Mouse (Mus musculus): ENCODE measurements around the gene Aknad1. TPM values are rescaled to one million over a fixed set of nuclear protein-coding genes. Genes with fewer than 3 reads are reported as not detected.

The Aknad1 gene
- polyA plus RNA-seq, 1 experiment from 2014 or later: not detected

- H3K4me2 ChIP-seq: no peak overlapping the region
- peaks cover 4% of the 10 kb centered on the region for H3K4me1 ChIP-seq (replicated peaks)
- no peaks in the 10 kb centered on the region for H3K9me3 ChIP-seq (replicated peaks)
- ATAC-seq (replicated peaks; ENCODE audit: insufficient number of reproducible peaks, insufficient read depth, low FRiP score, low read depth): no peak
- WGBS: 45% methylated on average over 12 of the region's 12 CpGs
- no peak overlapping the region for H3K4me3 ChIP-seq
- H3K27me3 ChIP-seq: no peaks in the 10 kb centered on the region
- peaks cover 8% of the 10 kb centered on the region for H3K36me3 ChIP-seq
- H3K27ac ChIP-seq: no peak overlapping the region
- H3K9ac ChIP-seq: no peak overlapping the region
These were observed 48.4 kb downstream of the Aknad1 start for GRCm38 (mm10) chr3:108787754-108788454.

- no peaks in the 10 kb centered on the region for H3K27me3 ChIP-seq
- H3K9ac ChIP-seq: no peak overlapping the region
- H3K4me3 ChIP-seq: no peak overlapping the region
- no peak overlapping the region for H3K27ac ChIP-seq
- no peaks in the 10 kb centered on the region for H3K9me3 ChIP-seq (replicated peaks)
- H3K4me2 ChIP-seq: no peak overlapping the region
- peaks cover 8% of the 10 kb centered on the region for H3K36me3 ChIP-seq
- 84% methylated on average over 4 of the region's 4 CpGs for WGBS
- peaks cover 4% of the 10 kb centered on the region for H3K4me1 ChIP-seq (replicated peaks)
- ATAC-seq (replicated peaks; ENCODE audit: insufficient number of reproducible peaks, insufficient read depth, low FRiP score, low read depth): no peak
These were observed 49.0 kb downstream of the Aknad1 start for GRCm38 (mm10) chr3:108788455-108788794.

GRCm38 (mm10) chr3:108789299-108789698 is 49.8 kb downstream of the Aknad1 start:
- H3K4me3 ChIP-seq: no peak overlapping the region
- no peak overlapping the region for H3K27ac ChIP-seq
- peaks cover 4% of the 10 kb centered on the region for H3K4me1 ChIP-seq (replicated peaks)
- ATAC-seq (replicated peaks; ENCODE audit: insufficient number of reproducible peaks, insufficient read depth, low FRiP score, low read depth): no peak
- 79% methylated on average over 5 of the region's 5 CpGs for WGBS
- no peak overlapping the region for H3K9ac ChIP-seq
- H3K4me2 ChIP-seq: no peak overlapping the region
- no peaks in the 10 kb centered on the region for H3K27me3 ChIP-seq
- H3K36me3 ChIP-seq: peaks cover 13% of the 10 kb centered on the region
- H3K9me3 ChIP-seq (replicated peaks): no peaks in the 10 kb centered on the region

DNA sequence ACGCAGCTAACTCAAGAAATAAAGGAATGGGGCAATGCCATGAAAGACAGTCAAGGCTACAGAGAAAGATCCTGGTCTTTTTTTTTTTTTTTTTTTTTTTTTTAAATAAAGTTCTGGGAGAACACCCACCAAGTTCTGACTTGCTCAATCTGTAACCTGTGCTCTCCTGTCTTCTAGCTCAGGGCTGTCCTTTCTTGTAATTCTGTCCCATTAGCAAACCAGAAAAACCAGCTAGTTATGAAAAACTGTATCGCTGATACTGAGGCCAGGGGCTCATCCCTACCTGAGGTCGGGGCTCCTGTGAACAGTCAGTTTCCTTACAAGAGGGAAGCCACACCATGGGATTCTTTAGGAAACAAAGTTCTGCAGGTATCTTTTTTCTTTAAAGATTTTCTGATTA is 51.0 kb downstream of the Aknad1 start:
- Histone ChIP-seq H3K36me3 (peaks cover 14% of the 10 kb centered on the region), H3K27me3 (no peaks in the 10 kb centered on the region), H3K27ac (no peak overlapping the region), H3K4me3 (no peak overlapping the region), H3K9ac (no peak overlapping the region), H3K9me3 (replicated peaks) (no peaks in the 10 kb centered on the region), H3K4me2 (no peak overlapping the region), H3K4me1 (replicated peaks) (peaks cover 4% of the 10 kb centered on the region)
- ATAC-seq (replicated peaks; ENCODE audit: insufficient number of reproducible peaks, insufficient read depth, low FRiP score, low read depth): no peak
- WGBS: 86% methylated on average over 3 of the region's 3 CpGs

DNA sequence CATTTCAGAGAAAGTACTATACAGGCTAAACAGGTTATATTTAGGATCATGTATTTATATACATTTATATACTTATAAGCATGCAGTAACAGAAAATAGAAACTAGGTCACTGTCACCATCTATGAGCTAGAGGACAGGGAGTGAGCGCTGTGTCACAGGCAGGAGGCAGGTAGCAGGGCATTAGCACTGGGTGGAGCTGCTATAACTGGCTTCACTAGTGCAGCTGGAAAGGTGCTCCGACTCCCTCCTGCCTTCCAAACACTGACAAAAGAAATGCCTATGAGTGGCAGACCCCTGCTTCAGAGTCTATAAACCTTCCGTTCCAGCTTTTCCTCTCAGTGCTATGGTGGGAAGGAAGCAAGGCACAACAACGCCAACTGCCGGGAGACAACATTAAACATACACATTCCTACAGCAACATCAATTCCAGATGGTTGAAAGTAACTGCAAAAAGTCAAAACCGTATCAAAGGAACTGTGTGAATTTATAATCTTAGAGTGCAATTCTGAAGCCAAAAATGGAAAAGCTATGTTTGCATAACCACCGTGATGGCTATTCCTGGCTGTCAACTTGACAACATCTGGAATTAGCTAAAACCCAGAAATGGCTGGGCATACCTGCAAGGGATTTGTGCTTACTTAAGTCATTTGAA is 51.7 kb downstream of the Aknad1 start:
- Histone ChIP-seq H3K27ac (no peak overlapping the region), H3K4me3 (no peak overlapping the region), H3K9ac (no peak overlapping the region), H3K36me3 (peaks cover 20% of the 10 kb centered on the region), H3K4me1 (replicated peaks) (peaks cover 4% of the 10 kb centered on the region), H3K9me3 (replicated peaks) (no peaks in the 10 kb centered on the region), H3K27me3 (no peaks in the 10 kb centered on the region), H3K4me2 (no peak overlapping the region)
- WGBS: 60% methylated on average over 7 of the region's 7 CpGs
- no peak for ATAC-seq (replicated peaks; ENCODE audit: insufficient number of reproducible peaks, insufficient read depth, low FRiP score, low read depth)

GRCm38 (mm10) chr3:108792420-108792819 is 53.0 kb downstream of the Aknad1 start:
- Histone ChIP-seq H3K9me3 (replicated peaks) (no peaks in the 10 kb centered on the region), H3K27ac (no peak overlapping the region), H3K36me3 (peaks cover 29% of the 10 kb centered on the region), H3K9ac (no peak overlapping the region), H3K27me3 (no peaks in the 10 kb centered on the region), H3K4me1 (replicated peaks) (peaks cover 4% of the 10 kb centered on the region), H3K4me2 (no peak overlapping the region), H3K4me3 (no peak overlapping the region)
- ATAC-seq (replicated peaks; ENCODE audit: insufficient number of reproducible peaks, insufficient read depth, low FRiP score, low read depth): no peak

GRCm38 (mm10) chr3:108794780-108795179 is 55.3 kb downstream of the Aknad1 start:
- 90% methylated on average over 9 of the region's 9 CpGs for WGBS
- H3K9ac ChIP-seq: no peak overlapping the region
- H3K4me2 ChIP-seq: no peak overlapping the region

DNA sequence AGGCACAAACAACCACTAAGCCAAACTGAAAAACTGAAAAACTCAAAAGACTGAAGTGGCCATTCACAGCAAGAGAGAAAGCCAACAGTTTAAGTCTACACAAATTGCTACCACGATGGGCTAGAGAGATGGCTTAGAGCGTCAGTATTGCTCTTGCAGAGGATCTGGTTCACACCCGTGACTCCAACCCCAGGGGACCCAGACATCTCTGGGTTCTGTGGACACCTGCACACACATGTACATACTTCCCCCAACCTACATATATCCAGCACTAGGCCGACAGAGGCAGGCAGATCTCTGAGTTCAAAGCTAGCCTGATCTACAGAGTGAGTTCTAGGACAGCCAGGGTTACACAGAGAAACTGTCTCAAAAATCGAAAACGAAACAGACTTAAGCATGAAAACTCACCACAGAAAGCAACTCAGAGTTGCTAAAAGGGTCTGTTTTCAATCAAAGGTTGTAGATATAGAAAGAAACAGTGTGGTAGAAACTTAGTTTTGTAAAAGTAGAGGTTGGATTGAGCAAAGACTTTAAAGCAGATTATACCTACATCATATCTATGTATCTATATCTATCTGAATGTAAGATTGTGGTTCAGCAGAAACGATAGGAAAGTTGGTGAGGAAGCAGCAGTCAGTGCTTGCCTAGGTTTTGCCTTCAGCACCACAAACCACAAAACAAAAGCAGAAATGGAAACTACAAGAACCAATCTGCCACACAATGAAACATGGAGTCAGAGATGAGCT is 56.3 kb downstream of the Aknad1 start:
- no peak overlapping the region for H3K4me3 ChIP-seq
- H3K27me3 ChIP-seq: no peaks in the 10 kb centered on the region
- WGBS: 83% methylated on average over 7 of the region's 7 CpGs
- H3K4me1 ChIP-seq (replicated peaks): no peaks in the 10 kb centered on the region
- no peak overlapping the region for H3K4me2 ChIP-seq
- ATAC-seq (replicated peaks; ENCODE audit: insufficient number of reproducible peaks, insufficient read depth, low FRiP score, low read depth): no peak
- H3K9me3 ChIP-seq (replicated peaks): no peaks in the 10 kb centered on the region
- H3K27ac ChIP-seq: no peak overlapping the region
- no peak overlapping the region for H3K9ac ChIP-seq
- H3K36me3 ChIP-seq: peaks cover 49% of the 10 kb centered on the region

More at GRCm38 (mm10) chr3:108794780-108795179, 55.3 kb downstream of the Aknad1 start:
- H3K4me1 ChIP-seq (replicated peaks): no peaks in the 10 kb centered on the region
- peaks cover 40% of the 10 kb centered on the region for H3K36me3 ChIP-seq
- ATAC-seq (replicated peaks; ENCODE audit: insufficient number of reproducible peaks, insufficient read depth, low FRiP score, low read depth): no peak
- no peak overlapping the region for H3K27ac ChIP-seq
- no peaks in the 10 kb centered on the region for H3K9me3 ChIP-seq (replicated peaks)
- H3K27me3 ChIP-seq: no peaks in the 10 kb centered on the region
- H3K4me3 ChIP-seq: no peak overlapping the region

DNA sequence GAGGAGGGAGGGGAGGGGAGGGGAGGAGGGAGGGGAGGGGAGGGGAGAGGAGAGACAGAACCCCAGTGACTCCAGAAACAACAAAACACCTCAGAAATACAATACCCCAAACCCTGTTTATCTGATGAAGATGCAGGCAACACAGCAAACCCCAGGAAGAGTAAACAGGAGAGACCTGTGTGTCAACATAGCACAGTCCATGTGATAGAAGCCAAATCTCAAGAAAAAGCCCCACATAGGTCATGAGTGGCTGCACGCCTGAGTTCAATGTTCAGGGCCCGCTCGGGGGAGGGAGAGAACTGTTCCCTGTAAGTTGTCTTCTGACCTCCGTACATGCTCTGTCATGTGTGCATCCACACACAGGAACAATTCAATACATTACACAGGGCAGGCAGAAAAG is 56.9 kb downstream of the Aknad1 start:
- 91% methylated on average over 4 of the region's 4 CpGs for WGBS
- Histone ChIP-seq H3K27ac (no peak overlapping the region), H3K9me3 (replicated peaks) (no peaks in the 10 kb centered on the region), H3K4me1 (replicated peaks) (no peaks in the 10 kb centered on the region), H3K27me3 (no peaks in the 10 kb centered on the region), H3K4me3 (no peak overlapping the region), H3K36me3 (peaks cover 55% of the 10 kb centered on the region), H3K4me2 (no peak overlapping the region), H3K9ac (no peak overlapping the region)
- ATAC-seq (replicated peaks; ENCODE audit: insufficient number of reproducible peaks, insufficient read depth, low FRiP score, low read depth): no peak

GRCm38 (mm10) chr3:108797723-108798122 is 58.3 kb downstream of the Aknad1 start:
- H3K4me1 ChIP-seq (replicated peaks): no peaks in the 10 kb centered on the region
- peaks cover 62% of the 10 kb centered on the region for H3K36me3 ChIP-seq
- 83% methylated on average over 6 of the region's 6 CpGs for WGBS
- H3K27me3 ChIP-seq: no peaks in the 10 kb centered on the region
- H3K4me2 ChIP-seq: no peak overlapping the region
- no peak overlapping the region for H3K9ac ChIP-seq
- H3K27ac ChIP-seq: no peak overlapping the region
- ATAC-seq (replicated peaks; ENCODE audit: insufficient number of reproducible peaks, insufficient read depth, low FRiP score, low read depth): no peak
- H3K9me3 ChIP-seq (replicated peaks): no peaks in the 10 kb centered on the region
- no peak overlapping the region for H3K4me3 ChIP-seq

- WGBS: 88% methylated on average over 2 of the region's 2 CpGs
- ATAC-seq (replicated peaks; ENCODE audit: insufficient number of reproducible peaks, insufficient read depth, low FRiP score, low read depth): no peak
- H3K4me1 ChIP-seq (replicated peaks): no peaks in the 10 kb centered on the region
- H3K4me3 ChIP-seq: no peak overlapping the region
- H3K36me3 ChIP-seq: peaks cover 68% of the 10 kb centered on the region
- H3K27ac ChIP-seq: no peak overlapping the region
- H3K9me3 ChIP-seq (replicated peaks): no peaks in the 10 kb centered on the region
- H3K9ac ChIP-seq: no peak overlapping the region
- H3K27me3 ChIP-seq: no peaks in the 10 kb centered on the region
- H3K4me2 ChIP-seq: no peak overlapping the region
These were observed 58.9 kb downstream of the Aknad1 start for GRCm38 (mm10) chr3:108798375-108798774.

Data from heart, embryonic 15.5 days (tissue).